Mouse (Mus musculus) heart, postnatal 25 days (tissue): ENCODE results near the gene Wdr66. TPM values are rescaled to one million over a fixed set of nuclear protein-coding genes. Genes with fewer than 3 reads are reported as not detected.

ENCODE experiments used
- DNase-seq: peaks from one replicate; pipeline ENCODE4 v3.0.0; 2022; ENCODE audit warnings: low spot score
- intact Hi-C: fragments of 180-260 bp; cut with DNase I; formaldehyde crosslinking; loops from one replicate; pipeline ENCODE4 v1.15.1; 2025
- total RNA-seq, 2 experiments: library from RNA; stranded (reverse); gene quantifications; 2 replicates each; pipeline ENCODE4 v1.2.3; 2021

Gene Wdr66
- total RNA-seq, 2 experiments from 2014 or later, result 0.81 to 0.98 TPM

DNA sequence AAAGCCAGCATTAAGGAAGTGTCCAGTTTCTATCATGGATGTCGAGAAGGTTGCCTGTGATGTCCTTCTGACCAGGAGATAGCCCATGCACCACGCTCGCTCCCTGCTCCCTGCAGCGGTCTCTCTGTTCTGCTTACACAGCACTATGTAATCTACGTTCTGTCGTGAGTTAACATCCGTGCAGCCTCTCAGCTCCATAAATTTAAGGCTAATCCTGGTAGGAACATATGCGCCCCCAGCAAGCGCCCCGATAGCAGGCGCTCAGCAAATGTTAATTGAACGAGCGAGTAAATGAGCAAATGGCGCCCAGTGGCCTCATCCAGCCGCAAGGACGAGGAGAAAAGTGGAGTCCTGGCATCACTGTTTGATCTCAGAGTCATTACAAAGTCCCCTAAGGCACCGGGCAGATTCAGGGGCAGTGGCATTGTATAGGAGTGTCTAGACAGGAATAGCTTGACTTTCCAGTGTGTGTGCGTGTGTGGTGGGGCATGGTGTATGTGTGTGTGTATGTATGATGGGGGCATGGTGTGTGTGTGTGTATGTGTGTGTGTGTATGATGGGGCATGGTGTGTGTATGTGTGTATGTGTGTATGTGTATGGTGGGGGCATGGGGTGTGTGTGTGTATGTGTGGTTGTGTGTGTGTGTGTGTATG, 55.9 kb downstream of the Wdr66 start:
- intact Hi-C loops, result no loop called here
- DNase-seq, result no peak

- intact Hi-C loops, result no loop called here
These were observed 57.9 kb downstream of the Wdr66 start for GRCm38 (mm10) chr5:123309816-123310215.

GRCm38 (mm10) chr5:123310221-123310620, 58.3 kb downstream of the Wdr66 start:
- no peak for DNase-seq
- intact Hi-C loops, result no loop called here

More at GRCm38 (mm10) chr5:123309816-123310215, 57.9 kb downstream of the Wdr66 start:
- no peak for DNase-seq

- intact Hi-C loops, result no loop called here
- no peak for DNase-seq
These were observed 61.2 kb downstream of the Wdr66 start for GRCm38 (mm10) chr5:123313058-123313630.

DNA sequence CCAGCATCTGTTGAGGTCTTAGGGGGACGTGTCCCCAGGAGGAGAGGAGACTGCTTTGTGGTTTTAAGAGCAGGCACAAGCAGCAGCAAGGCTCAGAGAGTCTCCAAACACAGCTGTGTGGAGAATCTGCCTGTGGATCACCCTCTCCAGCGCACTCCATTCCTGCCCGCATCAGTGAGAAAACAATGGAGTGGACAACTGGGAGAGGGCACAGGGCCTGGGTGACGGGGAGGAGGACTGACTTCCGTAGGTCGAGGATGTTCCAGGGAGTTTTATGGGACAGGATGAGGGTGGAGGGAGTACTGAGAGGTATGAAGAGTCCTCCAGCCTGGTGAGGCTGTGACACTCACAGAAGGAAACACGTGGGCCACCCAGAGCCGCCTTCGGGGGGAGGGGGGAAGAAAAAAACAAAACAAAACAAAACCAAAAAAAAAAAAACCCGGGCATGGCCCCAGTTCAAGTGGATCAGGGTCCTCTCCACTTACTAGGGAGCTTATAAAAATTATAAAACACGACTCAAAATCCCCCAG, 62.0 kb downstream of the Wdr66 start:
- intact Hi-C loops, result no loop called here
- DNase-seq, result no peak

GRCm38 (mm10) chr5:123315219-123315866, 63.4 kb downstream of the Wdr66 start:
- intact Hi-C loops, result no loop called here
- DNase-seq, result no peak

DNA sequence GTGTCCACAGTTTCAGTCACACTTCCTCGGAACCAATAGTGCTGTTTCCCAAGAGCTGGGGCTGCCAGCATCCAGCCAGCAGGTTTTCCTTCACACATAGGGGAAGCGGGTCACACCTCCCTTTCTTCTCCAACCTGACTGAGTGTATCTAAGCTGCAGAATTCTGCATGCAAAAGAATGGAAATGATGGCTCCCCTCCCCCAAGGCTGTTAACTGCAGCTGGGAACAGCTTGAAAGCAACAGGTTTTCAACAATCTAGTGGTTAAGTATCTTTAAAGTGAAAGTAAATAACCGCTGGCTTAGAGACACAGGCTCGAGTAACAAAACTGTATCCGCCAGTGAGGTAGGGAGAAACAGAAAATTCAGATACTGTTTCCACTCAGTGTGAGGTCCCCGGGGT, 66.1 kb downstream of the Wdr66 start:
- intact Hi-C loops, result no loop called here
- DNase-seq, result no peak

- intact Hi-C loops, result no loop called here
- no peak for DNase-seq
These were observed 68.2 kb downstream of the Wdr66 start for GRCm38 (mm10) chr5:123320136-123320535.

- DNase-seq, result no peak
- intact Hi-C loops, result no loop called here
These were observed 72.3 kb downstream of the Wdr66 start for GRCm38 (mm10) chr5:123324242-123324641.

GRCm38 (mm10) chr5:123326006-123326750, 74.3 kb downstream of the Wdr66 start:
- intact Hi-C loops, result no loop called here
- peak; percentile 24 for DNase-seq

DNA sequence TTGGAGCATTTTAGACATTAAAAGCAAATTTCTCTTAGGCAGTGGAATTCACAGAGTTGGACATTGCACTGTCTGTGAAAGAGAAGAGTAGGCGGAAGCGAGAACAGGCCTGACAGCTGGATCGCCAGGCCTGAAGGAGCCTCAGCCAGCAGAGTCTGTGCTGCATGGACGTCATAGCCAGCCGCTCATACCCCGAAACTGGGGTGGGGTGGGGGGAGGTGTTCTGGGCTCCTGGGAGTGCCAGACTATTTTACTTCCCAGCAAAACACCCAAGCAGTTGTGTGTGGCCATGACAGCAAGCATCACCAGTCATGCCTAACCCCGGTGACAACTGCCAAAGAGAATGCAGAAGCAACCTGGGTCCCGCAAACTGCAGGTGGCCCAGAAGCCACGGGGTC, 74.8 kb downstream of the Wdr66 start:
- intact Hi-C loops, result no loop called here
- DNase-seq, result peak; percentile 31

- no peak for DNase-seq
- intact Hi-C loops, result no loop called here
These were observed 75.8 kb downstream of the Wdr66 start for GRCm38 (mm10) chr5:123327686-123328085.

DNA sequence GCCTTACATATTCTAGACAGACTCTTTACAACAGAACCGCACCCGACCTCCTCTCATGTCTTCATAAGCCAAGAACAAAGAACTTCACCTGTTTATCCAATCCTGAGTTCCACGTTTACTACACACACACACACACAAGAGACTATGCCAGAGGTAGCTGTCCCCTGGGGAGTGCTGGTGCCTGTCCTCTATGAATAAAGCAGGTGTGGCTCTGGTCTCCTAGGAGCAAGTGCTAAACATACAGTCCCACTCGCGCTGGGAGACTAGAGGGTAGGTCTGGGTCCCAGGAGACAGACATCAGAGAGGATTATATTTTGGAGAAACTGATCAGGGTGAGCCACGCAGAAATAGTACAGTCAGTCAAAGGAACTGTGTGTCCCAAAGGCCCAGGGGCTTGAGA, 81.7 kb downstream of the Wdr66 start:
- intact Hi-C loops, result no loop called here

DNA sequence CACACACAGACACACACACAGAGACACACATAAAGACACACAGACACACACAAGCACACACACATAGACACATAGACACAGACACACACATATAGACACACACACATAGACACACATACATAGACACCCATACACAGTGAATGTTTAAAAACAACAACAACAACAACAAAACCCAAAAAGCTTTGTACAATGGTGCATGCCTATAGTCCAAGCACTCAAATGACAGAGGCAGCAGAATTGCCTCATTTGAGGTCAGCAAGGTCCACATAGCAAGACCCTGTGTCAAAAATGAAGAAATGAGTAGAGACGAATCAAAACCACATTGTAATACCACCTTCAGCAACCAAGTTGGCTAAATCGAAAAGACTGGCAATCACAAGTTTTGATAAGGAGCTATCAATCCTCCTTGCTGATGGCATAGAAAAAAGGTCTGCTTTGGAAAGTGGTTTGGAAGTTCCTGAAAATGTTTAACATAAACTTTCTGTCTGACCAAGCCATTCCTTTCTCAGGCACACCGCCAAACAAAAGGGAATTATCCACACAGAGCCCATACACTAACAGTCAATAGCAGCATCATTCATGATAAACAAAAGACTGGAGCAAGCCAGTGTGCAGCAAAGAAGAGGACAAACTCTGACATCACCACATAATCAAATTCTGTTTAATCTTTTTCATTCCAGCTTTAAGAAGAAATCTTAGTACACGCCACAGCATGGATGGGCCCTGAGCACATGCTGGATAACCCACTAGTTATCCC, 84.5 kb downstream of the Wdr66 start:
- DNase-seq, result no peak
- intact Hi-C loops, result no loop called here

More for the DNA sequence above, 81.7 kb downstream of the Wdr66 start:
- no peak for DNase-seq

DNA sequence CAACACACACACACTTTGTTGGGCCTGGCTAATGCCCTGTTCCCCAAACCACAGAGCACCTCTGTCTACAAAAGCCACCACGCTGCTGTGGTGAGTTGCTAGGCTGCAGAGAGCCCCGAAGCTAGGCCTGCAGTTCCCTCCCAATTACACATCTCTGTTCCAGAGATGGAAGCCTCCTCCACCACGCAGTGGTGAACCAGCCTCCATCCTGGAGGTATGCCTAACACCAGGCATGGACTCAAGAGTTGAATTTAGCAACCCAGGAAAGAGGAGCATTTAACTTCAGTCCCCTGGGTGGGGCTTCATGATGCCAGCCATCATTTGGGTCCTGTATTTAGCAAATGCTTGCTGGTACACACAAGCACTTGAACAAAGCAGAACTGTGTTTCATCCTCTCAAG, 86.6 kb downstream of the Wdr66 start:
- no peak for DNase-seq
- intact Hi-C loops, result no loop called here

DNA sequence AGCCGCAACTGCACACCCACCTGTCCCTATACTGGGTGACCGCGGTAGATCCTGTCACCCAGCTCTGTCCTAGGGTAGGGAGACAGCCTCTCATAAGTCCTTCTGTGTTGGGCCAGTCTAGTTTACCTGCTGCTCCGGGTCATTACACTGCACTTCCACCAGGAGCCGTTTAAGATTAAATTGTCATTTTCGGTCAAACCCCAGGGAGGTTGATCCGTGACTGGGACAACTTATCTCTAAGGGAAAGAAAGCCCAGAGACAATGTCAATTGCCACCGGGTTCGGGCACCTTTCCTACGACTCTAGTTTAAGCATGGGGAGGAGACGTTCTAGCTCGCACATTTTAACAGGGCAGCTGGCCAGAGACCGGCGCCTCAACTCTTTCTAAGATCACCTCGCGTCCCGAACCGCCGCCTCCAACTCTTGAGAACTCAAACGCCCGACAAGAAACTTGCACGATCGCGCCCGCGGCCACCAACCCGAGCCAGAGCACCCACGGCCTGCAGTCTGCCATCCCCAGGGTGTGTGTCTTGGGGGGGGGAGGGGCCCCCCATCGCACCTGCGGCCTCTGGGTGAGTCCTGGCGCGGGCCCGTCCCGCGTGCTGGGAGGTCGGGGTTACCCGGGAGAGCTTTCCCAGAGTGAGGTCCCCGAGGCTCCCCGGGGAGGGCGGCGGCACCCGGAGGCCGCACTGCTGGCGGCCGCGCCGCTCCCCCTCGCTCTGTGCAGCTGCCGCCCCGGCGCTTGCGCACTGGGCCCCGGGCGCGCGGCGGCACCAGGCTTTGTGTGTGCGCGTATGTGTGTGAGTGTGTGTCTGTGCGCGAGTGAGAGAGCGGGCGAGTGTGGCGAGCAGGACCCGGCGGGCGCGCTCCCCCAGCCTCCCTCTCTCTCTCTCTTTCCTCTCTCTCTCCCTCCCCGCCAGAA, 92.1 kb downstream of the Wdr66 start, which contains the start of gene Bcl7a:
TSS of gene Bcl7a (plus strand) at position 128 of the 921 bp plus-strand sequence.
- intact Hi-C loops, result loop anchor here (2.0 kb wide), 1 partner anchor 21 kb away; no protein-coding TSS in a partner anchor

DNA sequence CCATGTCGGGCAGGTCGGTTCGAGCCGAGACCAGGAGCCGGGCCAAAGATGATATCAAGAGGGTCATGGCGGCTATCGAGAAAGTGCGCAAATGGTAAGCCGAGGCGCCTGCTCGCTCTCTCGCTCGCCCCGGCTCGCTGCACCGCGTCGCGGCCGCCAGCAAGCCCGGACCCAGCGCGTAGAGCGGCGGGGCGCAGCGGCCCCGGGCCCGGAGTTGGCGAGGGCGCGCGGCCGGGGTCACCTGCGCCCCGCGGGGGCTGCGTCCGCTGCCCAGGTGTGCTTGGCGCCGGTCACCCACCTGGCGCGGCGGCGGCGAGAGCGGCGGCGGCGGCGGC, 92.7 kb downstream of the Wdr66 start:
- DNase-seq, result no peak
- intact Hi-C loops, result loop anchor here (2.0 kb wide), 1 partner anchor 20 kb away; no protein-coding TSS in a partner anchor

More for the DNA sequence above, 92.1 kb downstream of the Wdr66 start, which contains the start of gene Bcl7a:
- DNase-seq, result peak; percentile 81
